Mouse (Mus musculus) embryonic facial prominence, embryonic 10.5 days (tissue): ENCODE measurements around the gene Prepl. TPM values are rescaled to one million over a fixed set of nuclear protein-coding genes. Genes with fewer than 3 reads are reported as not detected.

ENCODE experiments used
- DNase-seq: peaks from one replicate; pipeline ENCODE4 v3.0.0-alpha.2; 2017; ENCODE audit warnings: low spot score
- H3K27ac ChIP-seq: fragments of 300-500 bp; sonication (generic); replicated peaks from 2 replicates; pipeline ENCODE4 v1.5.1; 2016; ENCODE audit warnings: mild to moderate bottlenecking
- H3K27me3 ChIP-seq: fragments of 300-500 bp; sonication (generic); replicated peaks from 2 replicates; pipeline ENCODE4 v1.6.1; 2016; ENCODE audit warnings: low read depth, mild to moderate bottlenecking; ENCODE audit not compliant: poor library complexity, severe bottlenecking
- H3K36me3 ChIP-seq: fragments of 300-500 bp; sonication (generic); replicated peaks from 2 replicates; pipeline ENCODE4 v1.6.1; 2016; ENCODE audit warnings: mild to moderate bottlenecking, moderate library complexity
- H3K4me1 ChIP-seq: fragments of 300-500 bp; sonication (generic); 2 replicates; pipeline ENCODE4 v1.6.1; 2016
- H3K4me3 ChIP-seq: fragments of 300-500 bp; sonication (generic); 2 replicates; pipeline ENCODE4 v1.5.1; 2016; ENCODE audit warnings: mild to moderate bottlenecking, moderate library complexity
- H3K9me3 ChIP-seq: fragments of 300-500 bp; sonication (generic); 2 replicates; pipeline ENCODE4 v1.6.1; 2016; ENCODE audit warnings: mild to moderate bottlenecking
- WGBS: fragments of 180-500 bp; shearing (Covaris S2); methylation state at CpG from one replicate; pipeline ENCODE4 v1.1.7; 2016; 5-methylcytosine and 5-hydroxymethylcytosine counted together
- polyA plus RNA-seq: library from polyadenylated mRNA; unstranded; fragments of >200 nt; fragmentation: Nextera tagmentation; extraction: Ambion mirVana; gene quantifications from 2 replicates; pipeline ENCODE4 v1.2.1, GENCODE M21; 2016

Prepl gene
- polyA plus RNA-seq, 1 experiment from 2014 or later: 32.4 TPM

DNA sequence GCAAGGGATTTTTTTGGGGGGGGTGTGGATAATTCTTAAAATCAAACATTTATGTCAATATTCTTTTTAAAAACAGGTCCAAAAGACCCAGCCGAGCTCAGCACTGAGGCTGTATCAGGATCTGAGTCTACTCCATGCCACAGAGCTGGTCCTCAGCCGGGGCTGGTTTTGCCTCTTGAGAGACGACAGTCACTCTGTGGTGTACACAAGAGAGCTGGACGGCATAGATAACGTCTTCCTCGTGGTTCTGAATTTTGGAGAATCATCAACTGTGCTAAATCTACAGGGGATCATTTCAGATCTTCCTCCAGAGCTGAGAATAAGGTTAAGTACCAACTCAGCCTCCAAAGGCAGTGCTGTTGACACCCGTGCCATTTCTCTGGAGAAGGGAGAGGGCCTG, 26.5 kb downstream of the Prepl start:
- WGBS: 94% methylated on average over 7 of the region's 7 CpGs
- DNase-seq: no peak
- Histone ChIP-seq H3K4me3 (no peak overlapping the region), H3K27me3 (no peaks in the 10 kb centered on the region), H3K9me3 (no peaks in the 10 kb centered on the region), H3K36me3 (peaks cover 60% of the 10 kb centered on the region), H3K27ac (no peak overlapping the region), H3K4me1 (no peaks in the 10 kb centered on the region)

DNA sequence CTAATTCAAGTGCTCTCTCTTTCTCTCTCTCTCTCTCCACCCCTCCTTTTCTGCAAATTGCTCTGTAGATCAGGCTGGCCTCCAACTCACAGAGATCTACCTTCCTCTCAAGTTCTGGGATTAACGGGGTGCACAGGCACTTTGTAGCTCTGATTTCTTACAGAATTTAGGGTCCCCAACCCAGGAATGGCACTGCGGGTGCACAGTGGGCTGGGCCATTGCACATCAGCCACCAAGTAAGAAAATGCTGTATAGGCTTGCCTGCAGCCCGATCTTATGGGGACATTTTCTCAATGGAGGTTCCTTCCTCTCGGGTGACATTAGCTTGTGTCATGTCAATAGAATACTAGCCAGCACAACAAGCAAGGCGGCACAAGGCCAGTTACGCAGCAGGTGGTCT, 30.9 kb downstream of the Prepl start:
- DNase-seq: no peak
- no peak overlapping the region for H3K4me3 ChIP-seq
- no peaks in the 10 kb centered on the region for H3K4me1 ChIP-seq
- H3K27ac ChIP-seq: no peak overlapping the region
- peaks cover 19% of the 10 kb centered on the region for H3K36me3 ChIP-seq
- 91% methylated on average over 6 of the region's 6 CpGs for WGBS
- H3K9me3 ChIP-seq: no peaks in the 10 kb centered on the region
- no peaks in the 10 kb centered on the region for H3K27me3 ChIP-seq

GRCm38 (mm10) chr17:85058276-85058675, 31.8 kb downstream of the Prepl start:
- H3K4me1 ChIP-seq: no peaks in the 10 kb centered on the region
- H3K27me3 ChIP-seq: no peaks in the 10 kb centered on the region
- H3K4me3 ChIP-seq: no peak overlapping the region
- H3K27ac ChIP-seq: no peak overlapping the region
- no peaks in the 10 kb centered on the region for H3K9me3 ChIP-seq
- H3K36me3 ChIP-seq: peaks cover 10% of the 10 kb centered on the region
- 89% methylated on average over 7 of the region's 7 CpGs for WGBS
- no peak for DNase-seq

- H3K9me3 ChIP-seq: no peaks in the 10 kb centered on the region
- no peak for DNase-seq
- H3K4me3 ChIP-seq: no peak overlapping the region
- no peaks in the 10 kb centered on the region for H3K4me1 ChIP-seq
- H3K27ac ChIP-seq: no peak overlapping the region
- no peaks in the 10 kb centered on the region for H3K27me3 ChIP-seq
- no peaks in the 10 kb centered on the region for H3K36me3 ChIP-seq
- 90% methylated on average over 5 of the region's 5 CpGs for WGBS
These were observed 41.7 kb downstream of the Prepl start for GRCm38 (mm10) chr17:85048379-85048778.

DNA sequence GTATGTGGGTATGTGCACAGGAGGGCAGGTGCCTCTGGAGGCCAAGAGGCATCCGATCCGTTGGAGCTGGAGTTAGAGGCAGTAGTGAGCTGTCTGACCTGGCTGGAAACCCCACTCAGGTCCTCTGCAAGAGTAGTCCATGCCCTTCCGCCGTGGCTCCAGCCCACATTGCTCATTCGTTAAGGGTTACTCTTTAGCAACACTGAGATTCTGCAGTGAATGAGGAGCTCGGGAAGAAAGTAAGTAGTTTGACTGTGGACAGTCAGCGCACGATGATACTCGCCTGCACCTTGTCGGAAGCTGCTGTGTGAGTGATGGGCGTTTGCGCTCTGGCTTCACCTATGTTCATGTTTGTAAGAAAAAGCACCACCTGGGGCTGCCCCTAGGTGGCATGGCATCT, 44.9 kb downstream of the Prepl start:
- H3K27ac ChIP-seq: no peak overlapping the region
- no peak for DNase-seq
- peaks cover 6% of the 10 kb centered on the region for H3K4me1 ChIP-seq
- no peaks in the 10 kb centered on the region for H3K9me3 ChIP-seq
- no peaks in the 10 kb centered on the region for H3K36me3 ChIP-seq
- 88% methylated on average over 12 of the region's 12 CpGs for WGBS
- no peak overlapping the region for H3K4me3 ChIP-seq
- H3K27me3 ChIP-seq: no peaks in the 10 kb centered on the region

GRCm38 (mm10) chr17:85044466-85044865, 45.6 kb downstream of the Prepl start:
- no peak for DNase-seq
- H3K36me3 ChIP-seq: no peaks in the 10 kb centered on the region
- WGBS: 94% methylated on average over 5 of the region's 5 CpGs
- H3K27ac ChIP-seq: no peak overlapping the region
- H3K9me3 ChIP-seq: no peaks in the 10 kb centered on the region
- H3K27me3 ChIP-seq: no peaks in the 10 kb centered on the region
- no peak overlapping the region for H3K4me3 ChIP-seq
- peaks cover 6% of the 10 kb centered on the region for H3K4me1 ChIP-seq

GRCm38 (mm10) chr17:85043404-85043816, 46.6 kb downstream of the Prepl start:
- WGBS: 84% methylated on average over 6 of the region's 6 CpGs
- no peak overlapping the region for H3K27ac ChIP-seq
- DNase-seq: no peak
- H3K9me3 ChIP-seq: no peaks in the 10 kb centered on the region
- peaks cover 6% of the 10 kb centered on the region for H3K4me1 ChIP-seq
- H3K27me3 ChIP-seq: no peaks in the 10 kb centered on the region
- no peak overlapping the region for H3K4me3 ChIP-seq
- H3K36me3 ChIP-seq: no peaks in the 10 kb centered on the region

GRCm38 (mm10) chr17:85042419-85042818, 47.6 kb downstream of the Prepl start:
- Histone ChIP-seq H3K27ac (no peak overlapping the region), H3K36me3 (no peaks in the 10 kb centered on the region), H3K27me3 (no peaks in the 10 kb centered on the region), H3K4me1 (peaks cover 6% of the 10 kb centered on the region), H3K4me3 (no peak overlapping the region), H3K9me3 (no peaks in the 10 kb centered on the region)
- 65% methylated on average over 6 of the region's 6 CpGs for WGBS
- no peak for DNase-seq

GRCm38 (mm10) chr17:85040913-85041312, 49.1 kb downstream of the Prepl start:
- H3K27me3 ChIP-seq: no peaks in the 10 kb centered on the region
- no peak for DNase-seq
- no peaks in the 10 kb centered on the region for H3K9me3 ChIP-seq
- H3K4me1 ChIP-seq: peaks cover 6% of the 10 kb centered on the region
- H3K4me3 ChIP-seq: no peak overlapping the region
- WGBS: 81% methylated on average over 7 of the region's 7 CpGs
- H3K27ac ChIP-seq: no peak overlapping the region
- no peaks in the 10 kb centered on the region for H3K36me3 ChIP-seq

DNA sequence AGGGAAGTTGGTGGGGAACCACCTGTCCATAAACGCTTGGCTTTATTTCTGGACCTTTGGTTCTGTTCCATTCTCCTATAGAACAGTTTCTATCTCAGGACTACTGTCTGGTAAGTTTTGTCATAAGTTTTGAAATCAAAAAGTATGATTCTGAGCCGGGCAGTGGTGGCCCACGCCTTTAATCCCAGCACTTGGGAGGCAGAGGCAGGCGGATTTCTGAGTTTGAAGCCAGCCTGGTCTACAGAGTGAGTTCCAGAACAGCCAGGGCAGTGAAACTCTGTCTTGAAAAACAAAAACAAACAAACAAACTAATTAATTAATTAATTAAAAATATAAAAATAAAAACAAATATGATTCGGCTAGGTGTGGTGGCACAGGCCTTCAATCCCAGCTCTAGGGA, 51.3 kb downstream of the Prepl start:
- H3K36me3 ChIP-seq: no peaks in the 10 kb centered on the region
- no peak overlapping the region for H3K27ac ChIP-seq
- H3K4me1 ChIP-seq: peaks cover 6% of the 10 kb centered on the region
- no peaks in the 10 kb centered on the region for H3K27me3 ChIP-seq
- H3K9me3 ChIP-seq: no peaks in the 10 kb centered on the region
- DNase-seq: no peak
- no peak overlapping the region for H3K4me3 ChIP-seq
- 92% methylated on average over 5 of the region's 5 CpGs for WGBS

GRCm38 (mm10) chr17:85038311-85038710, 51.7 kb downstream of the Prepl start:
- Histone ChIP-seq H3K27me3 (no peaks in the 10 kb centered on the region), H3K27ac (no peak overlapping the region), H3K36me3 (no peaks in the 10 kb centered on the region), H3K9me3 (no peaks in the 10 kb centered on the region), H3K4me3 (no peak overlapping the region), H3K4me1 (peaks cover 6% of the 10 kb centered on the region)
- no peak for DNase-seq
- 88% methylated on average over 4 of the region's 4 CpGs for WGBS

- H3K27me3 ChIP-seq: no peaks in the 10 kb centered on the region
- DNase-seq: no peak
- 84% methylated on average over 5 of the region's 5 CpGs for WGBS
- no peak overlapping the region for H3K4me3 ChIP-seq
- no peaks in the 10 kb centered on the region for H3K9me3 ChIP-seq
- no peaks in the 10 kb centered on the region for H3K36me3 ChIP-seq
- peaks cover 6% of the 10 kb centered on the region for H3K4me1 ChIP-seq
- no peak overlapping the region for H3K27ac ChIP-seq
These were observed 52.2 kb downstream of the Prepl start for GRCm38 (mm10) chr17:85037855-85038254.

GRCm38 (mm10) chr17:85034068-85034467, 56.0 kb downstream of the Prepl start:
- Histone ChIP-seq H3K36me3 (no peaks in the 10 kb centered on the region), H3K27ac (no peak overlapping the region), H3K27me3 (no peaks in the 10 kb centered on the region), H3K4me3 (no peak overlapping the region), H3K4me1 (no peaks in the 10 kb centered on the region), H3K9me3 (no peaks in the 10 kb centered on the region)
- no peak for DNase-seq
- 71% methylated on average over 11 of the region's 11 CpGs for WGBS

GRCm38 (mm10) chr17:85033087-85033486, 57.0 kb downstream of the Prepl start:
- Histone ChIP-seq H3K4me1 (no peaks in the 10 kb centered on the region), H3K4me3 (no peak overlapping the region), H3K27me3 (no peaks in the 10 kb centered on the region), H3K36me3 (no peaks in the 10 kb centered on the region), H3K9me3 (no peaks in the 10 kb centered on the region), H3K27ac (no peak overlapping the region)
- 85% methylated on average over 3 of the region's 3 CpGs for WGBS
- DNase-seq: no peak
